Mouse (Mus musculus): Measurements from ENCODE around the gene Prelid3b. TPM values are rescaled to one million over a fixed set of nuclear protein-coding genes. Genes with fewer than 3 reads are reported as not detected.

Gene Prelid3b
- polyA plus RNA-seq, 1 experiment from 2014 or later, result 115 TPM

Other genes starting within 250 kb of the Prelid3b start
- 1,144 and 1,250 TPM in 2 replicates for gene Gnas, start 188.8 kb downstream of the Prelid3b start, polyA plus RNA-seq (2015; fragmentation: Nextera tagmentation; extraction: Ambion mirVana)
- 6.7 and 7.5 TPM in 2 replicates for gene Gm20721, start 126.4 kb downstream of the Prelid3b start, polyA plus RNA-seq (2015; fragmentation: Nextera tagmentation; extraction: Ambion mirVana)
- 110 and 112 TPM in 2 replicates for gene Nelfcd, start 57.3 kb downstream of the Prelid3b start, polyA plus RNA-seq (2015; fragmentation: Nextera tagmentation; extraction: Ambion mirVana)
- gene Ctsz, start 34.0 kb downstream of the Prelid3b start, polyA plus RNA-seq (2015; fragmentation: Nextera tagmentation; extraction: Ambion mirVana), result 75.1 and 78.9 TPM in 2 replicates
- gene Tubb1, start 22.4 kb downstream of the Prelid3b start, polyA plus RNA-seq (2015; fragmentation: Nextera tagmentation; extraction: Ambion mirVana), result 0.59 and 0.91 TPM in 2 replicates
- 668 and 672 TPM in 2 replicates for gene Atp5e, start 9.0 kb downstream of the Prelid3b start, polyA plus RNA-seq (2015; fragmentation: Nextera tagmentation; extraction: Ambion mirVana)
- not detected in 2 replicates for gene Zfp831, start 170.5 kb upstream of the Prelid3b start, polyA plus RNA-seq (2015; fragmentation: Nextera tagmentation; extraction: Ambion mirVana)

Measured in forebrain, embryonic 15.5 days (tissue).